Mouse (Mus musculus) thymus, postnatal 4 days (tissue): ENCODE measurements around the gene Dnaja2.

Experiments
- DNase-seq: peaks from one replicate; pipeline ENCODE4 v3.0.0; 2021

The Dnaja2 gene

DNA sequence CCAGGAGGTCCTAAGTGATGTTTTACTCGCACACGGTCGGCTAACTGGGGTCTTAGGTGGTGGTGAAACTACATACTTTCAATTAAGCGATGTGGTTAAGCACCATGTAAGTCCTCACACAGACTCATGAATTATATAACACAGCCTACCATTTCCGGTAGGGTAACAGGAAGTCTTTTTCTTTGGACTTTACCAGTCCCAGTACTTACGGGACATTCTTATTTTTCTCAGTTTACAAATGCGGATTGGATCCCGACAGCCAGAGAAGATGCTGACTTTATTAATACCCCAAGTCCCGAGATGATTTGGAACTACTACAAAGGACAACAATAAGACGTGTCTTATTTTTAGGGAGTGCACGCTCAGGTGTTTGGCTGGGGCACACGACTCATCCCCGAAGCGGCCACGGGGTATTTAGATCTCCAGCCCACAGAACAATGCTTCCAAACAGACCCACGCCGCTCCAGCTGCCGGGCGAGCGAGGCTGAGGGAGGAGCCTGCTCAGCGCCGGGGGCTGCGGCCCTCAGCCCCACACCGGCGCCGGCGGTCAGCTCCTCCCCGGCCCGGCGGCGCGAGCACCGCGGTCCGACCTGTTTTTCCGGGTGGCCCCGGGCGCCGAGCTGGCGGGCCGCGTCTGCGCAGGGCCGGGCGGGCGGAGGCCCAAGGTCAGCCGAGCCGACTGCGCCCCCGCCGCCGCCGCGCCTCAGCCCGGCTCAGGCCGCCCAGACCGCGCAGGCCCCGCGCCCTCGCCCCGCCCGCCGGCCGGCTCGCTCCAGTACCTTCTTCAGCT, 558 bp downstream of the Dnaja2 start:
- peak; percentile 18 for DNase-seq

DNA sequence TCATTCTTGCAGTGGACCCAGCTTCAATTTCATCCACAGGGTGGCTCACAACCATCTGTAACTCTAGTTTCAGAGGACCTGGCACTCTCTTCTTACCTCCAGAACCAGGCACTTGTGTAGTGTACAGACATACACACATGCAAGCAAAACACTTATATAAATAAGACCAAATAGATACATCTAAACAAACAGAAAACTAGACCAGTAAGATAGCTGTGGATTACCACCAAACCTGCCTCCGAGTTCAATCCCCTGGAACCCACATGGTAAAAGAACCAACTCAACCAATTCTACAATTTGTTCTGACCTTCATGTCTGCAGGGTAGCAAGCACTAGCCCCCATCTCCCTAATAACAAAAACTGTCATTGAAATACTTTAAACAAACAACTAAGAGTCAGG, 3.2 kb downstream of the Dnaja2 start:
- no peak for DNase-seq

DNA sequence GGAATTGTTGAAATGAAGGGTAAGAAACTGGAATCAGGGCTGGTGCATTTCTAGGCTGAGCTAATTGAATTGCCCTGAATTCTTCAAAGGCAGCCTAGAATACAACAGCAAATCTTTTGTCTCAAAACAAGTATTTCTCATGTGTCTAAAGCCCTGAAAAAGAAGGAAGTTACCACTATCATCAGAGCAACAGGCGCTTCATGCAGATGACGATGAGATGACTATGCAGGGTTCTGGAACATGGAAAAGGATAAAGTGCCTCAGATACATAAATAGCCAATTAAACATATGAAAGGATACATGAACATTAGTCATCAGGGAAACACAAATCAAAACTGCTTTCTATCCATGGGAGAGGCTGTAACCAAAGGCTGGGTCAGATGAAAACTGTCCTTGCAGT, 18.8 kb downstream of the Dnaja2 start:
- DNase-seq, result no peak

DNA sequence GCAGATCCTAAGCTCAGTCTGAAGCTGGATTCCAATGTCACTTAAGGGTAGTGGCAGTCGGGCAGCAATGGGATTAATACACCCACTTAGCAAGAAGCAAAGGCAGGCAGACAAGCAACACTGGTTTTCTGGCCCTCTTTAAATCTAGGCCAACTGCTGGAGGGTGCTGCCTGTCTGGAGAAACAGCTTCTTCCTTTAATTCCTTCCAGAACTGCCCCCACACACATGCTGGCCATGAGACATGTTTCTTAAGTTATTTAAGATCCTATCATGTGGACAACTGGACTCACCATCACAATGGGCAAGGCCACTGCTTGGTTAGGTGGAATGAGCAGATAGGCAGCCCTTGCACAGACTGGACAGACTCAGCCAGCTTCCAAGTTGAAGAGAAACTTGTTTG, 21.0 kb downstream of the Dnaja2 start:
- DNase-seq, result no peak

DNA sequence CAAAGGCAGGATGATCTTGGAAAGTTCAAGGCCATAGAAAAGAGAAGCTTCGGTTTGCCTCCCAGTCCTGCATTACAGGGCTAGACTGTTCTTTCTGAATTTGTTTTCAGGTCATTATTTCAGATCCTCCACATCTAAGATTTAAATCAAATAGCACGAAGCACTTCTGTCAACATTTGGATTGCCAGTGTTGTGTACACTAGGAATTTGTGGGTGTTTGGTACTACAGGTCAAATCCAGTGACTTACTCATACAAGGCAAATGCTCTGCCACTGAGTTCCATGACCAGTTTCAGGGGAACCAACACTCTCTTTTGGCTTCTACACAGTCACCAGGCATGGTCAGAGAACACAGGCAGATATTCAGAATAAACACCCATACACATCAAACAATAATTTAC, 21.7 kb downstream of the Dnaja2 start:
- DNase-seq, result no peak

DNA sequence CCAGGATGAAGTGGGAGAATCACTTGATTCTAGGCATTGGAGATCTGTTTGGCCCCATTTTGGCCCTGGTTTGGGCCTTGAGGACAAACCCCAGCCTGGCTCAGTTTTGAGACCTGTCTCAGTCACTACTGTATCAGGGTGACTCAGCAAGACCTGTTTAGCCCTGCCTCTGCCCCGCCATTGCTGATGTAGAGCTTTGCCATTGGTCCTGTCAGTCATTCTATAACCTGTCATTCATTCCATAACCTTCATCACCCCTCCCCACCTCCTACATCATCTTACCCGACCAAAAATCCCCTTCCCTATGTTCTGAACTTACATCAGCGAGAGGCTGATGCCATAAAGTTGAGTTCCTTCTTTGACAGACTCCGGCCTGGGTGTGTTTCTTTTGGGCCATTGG, 22.3 kb downstream of the Dnaja2 start:
- DNase-seq, result no peak

DNA sequence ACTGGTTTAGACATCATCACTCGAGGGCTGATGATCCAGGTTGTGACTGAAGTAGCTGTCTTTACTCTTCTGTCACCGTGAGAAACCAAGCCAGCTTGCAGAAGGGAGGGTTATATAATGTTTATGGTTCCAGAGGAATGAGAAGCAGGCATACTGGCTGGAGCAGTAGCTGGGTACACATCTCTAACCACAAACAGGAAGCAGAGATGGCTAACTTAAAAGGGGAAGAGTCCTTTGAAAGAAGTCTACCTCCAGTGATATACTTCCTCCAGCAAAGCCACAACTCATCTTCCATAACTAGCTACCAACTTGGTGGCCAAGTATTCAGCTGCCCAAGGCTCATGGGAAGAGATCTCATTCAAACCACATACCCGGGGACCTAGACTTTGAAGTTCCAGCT, 23.7 kb downstream of the Dnaja2 start:
- DNase-seq, result no peak

DNA sequence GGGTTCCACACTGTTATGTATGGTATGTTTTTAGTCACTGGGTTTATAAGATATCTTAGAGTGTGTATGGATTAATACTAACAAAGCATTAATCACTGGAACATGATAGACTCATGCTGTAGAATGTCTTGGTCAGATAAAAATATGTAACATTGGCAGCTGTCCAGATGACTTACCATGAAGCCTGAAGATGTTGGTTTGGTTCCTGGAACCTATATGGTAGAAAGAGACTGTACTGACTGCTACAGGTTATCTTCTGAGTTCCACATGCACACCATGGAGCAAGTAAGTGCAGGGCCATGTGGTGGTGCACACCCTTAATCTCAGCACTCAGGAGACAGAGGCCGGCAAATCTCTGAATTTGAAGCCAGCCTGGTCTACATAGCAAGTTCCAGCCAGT, 24.4 kb downstream of the Dnaja2 start:
- DNase-seq, result no peak

DNA sequence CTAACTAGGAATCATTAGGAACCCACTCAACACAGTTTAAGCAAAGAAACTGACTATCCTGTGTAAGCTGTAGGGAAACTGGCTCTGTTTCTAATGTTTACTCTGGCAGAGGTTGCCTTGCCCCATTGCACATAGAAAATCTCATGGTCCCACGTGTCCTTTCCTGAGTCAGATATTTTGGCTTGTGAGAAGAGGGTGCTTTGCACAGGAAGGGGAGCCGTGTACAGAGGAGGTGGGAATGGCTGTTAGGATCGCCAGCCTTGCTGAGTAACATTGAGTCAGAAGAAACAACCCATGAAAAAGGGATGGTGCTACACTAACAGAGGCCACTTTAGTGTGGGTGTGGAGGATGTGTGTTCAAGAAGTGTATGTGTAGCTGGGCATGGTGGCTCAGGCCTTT, 26.2 kb downstream of the Dnaja2 start:
- no peak for DNase-seq

DNA sequence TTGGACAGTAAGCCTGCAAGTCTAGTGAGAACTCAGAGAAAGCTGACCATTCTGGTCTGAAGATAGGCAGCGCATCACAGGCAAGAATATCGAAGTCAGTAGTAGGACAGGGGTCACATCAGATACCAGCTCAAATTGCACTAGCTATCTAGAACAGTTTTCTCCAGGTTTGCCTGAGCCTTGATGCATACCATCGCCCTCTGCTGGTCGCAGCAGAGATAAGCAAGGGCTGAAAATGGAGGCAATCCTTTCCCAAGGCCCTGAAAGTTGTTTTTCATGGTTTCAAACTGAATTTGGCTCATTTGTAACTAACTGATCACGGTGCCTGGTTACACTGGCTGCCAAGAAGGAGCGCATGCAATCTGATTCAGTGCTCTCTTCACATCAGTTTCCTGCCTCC, 29.0 kb downstream of the Dnaja2 start:
- DNase-seq, result peak; percentile 76

DNA sequence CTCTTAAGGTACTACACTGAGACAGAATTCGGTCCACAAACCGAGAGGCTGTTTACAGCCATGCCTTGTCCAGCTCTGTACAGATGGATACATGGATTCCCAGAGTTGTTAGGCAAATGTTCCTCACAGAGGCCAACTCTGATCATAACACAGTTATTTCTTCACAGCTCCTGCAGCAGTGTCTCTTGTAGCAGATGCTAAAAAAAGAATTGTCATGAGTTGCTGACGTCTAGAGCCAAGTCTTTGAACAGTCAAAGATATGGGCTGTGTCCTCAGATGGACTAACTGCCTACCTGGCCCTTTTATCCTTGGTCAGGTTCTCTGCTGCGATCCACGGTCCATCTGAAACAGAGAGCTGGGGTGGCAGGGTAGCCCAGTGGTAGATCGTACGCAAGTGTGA, 31.1 kb downstream of the Dnaja2 start:
- DNase-seq, result no peak

DNA sequence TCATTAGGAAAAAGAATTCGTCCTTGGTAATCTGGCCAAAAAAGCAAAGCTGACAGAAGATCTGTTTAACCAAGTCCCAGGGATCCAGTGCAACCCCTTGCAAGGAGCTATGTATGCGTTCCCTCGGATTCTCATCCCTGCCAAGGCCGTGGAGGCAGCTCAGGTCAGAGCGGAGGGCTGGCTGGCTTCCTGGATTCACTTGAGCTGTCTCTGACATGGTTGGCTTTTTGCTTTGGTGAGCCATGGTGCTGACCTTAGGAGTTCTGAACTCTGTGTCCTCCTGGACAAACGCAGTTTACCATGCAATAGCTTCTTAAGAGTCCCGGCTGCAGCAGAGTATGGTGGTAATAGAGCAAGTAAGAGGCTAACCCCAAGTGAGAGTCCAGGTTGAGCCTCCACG, 33.8 kb downstream of the Dnaja2 start:
- DNase-seq, result no peak

DNA sequence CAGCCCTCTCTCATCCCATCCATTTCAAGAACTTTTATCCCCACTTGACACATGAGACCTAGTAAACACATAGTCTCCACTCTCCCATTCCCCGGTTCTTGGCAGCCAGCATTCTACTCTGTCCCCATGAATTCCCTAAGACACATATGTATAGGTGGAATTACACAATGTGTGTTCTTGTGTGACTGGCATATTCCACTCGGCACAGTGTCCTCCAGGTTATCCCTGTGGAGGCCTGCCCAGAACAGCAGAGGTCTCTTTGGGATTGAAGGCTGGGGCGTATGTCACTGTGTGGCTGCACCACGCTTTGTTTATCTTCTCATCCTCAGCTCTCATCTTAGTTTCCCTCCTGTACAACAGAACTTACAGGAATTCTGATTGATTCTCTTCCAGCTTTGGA, 34.6 kb downstream of the Dnaja2 start:
- no peak for DNase-seq

DNA sequence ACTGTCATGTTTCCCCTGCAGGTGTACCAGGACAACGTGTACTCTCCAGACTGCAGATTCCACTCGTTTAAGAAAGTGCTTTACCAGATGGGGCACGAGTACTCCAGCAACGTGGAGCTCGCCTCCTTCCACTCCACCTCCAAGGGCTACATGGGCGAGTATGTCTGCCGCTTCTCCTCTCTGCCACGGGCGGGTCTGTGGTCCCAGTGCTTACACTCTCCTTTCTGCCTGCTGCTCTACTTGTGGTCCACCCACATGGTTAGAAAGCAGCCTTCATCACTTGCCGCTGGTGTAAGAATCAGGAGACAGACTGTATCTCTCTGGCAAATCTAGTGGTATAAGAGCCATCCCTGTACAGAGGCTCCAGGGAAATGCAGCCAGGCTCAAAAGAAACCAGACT, 37.2 kb downstream of the Dnaja2 start:
- no peak for DNase-seq

DNA sequence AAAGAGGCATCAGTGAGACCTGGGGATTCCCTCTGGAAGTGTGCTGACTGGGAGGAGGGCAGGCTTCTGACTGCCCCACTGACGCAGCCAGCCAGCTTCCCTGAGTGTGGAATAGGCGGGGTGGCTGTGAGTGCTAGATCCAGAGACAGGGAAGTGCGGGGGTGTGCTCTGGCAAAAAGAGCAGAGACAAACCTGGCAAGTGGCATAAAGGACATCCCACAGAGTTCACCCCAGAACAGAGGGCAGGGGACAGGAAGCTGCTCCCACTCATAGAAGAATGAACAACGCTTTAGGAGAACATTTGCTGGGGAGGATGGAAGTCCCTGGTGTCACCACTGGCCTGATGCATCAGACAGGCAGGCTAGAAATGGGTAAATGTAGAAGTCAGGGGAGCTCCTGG, 37.8 kb downstream of the Dnaja2 start:
- DNase-seq, result no peak

DNA sequence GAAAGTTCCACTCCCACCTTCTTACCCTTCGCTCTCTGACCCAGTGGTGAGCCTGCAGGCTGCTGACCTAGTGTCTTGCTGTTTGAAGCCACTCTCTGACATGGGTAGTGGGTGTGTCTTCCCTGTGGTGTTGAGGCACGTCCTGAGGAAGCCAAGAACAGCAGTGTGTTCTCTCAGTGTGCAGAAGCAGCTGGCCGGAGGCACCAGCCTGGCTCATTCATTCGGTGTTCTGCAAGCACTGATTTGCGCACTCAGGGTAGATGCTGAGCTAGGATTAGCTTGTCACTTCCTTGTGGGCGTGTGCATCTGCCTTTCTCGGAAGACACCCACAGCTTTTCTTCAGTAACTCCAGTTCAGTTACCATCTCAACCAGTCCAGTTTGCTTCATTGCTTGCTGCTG, 39.8 kb downstream of the Dnaja2 start:
- no peak for DNase-seq

DNA sequence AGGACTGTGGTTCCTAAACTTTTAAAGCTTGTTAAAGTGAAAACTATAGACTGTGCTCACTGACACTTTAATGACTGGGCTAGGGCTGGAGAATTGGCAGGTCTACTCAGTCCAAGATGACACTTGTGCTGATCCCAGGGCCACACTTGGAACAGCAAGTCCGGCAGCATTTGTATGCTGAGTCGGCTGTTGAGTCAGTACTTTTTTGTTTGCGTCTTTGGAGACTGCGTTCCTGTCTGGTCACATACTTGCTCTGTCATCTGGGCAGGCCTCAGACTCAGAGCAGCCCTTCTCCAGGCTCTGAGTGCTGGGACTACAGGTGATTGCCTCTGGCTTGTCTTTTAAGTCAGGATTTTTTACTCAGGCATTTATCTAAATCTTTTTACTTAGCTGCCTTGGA, 41.9 kb downstream of the Dnaja2 start:
- DNase-seq, result no peak

DNA sequence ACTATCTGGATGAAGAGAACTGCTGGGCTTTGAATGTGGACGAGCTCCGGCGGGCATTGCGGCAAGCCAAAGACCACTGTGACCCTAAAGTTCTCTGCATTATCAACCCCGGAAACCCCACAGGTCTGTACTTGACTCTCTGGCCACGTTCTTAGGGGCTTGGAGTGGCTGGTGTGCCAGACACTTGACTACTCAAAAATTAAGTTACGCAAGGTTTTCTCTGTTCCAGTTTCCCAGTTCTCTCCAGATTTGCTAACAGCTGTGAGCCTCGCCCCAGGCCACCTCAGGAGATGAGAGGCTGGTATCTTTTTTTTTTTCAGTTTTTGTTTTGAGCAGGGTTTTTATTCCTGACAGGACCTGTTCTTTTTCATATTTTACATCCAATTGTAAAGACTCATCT, 42.9 kb downstream of the Dnaja2 start:
- no peak for DNase-seq

DNA sequence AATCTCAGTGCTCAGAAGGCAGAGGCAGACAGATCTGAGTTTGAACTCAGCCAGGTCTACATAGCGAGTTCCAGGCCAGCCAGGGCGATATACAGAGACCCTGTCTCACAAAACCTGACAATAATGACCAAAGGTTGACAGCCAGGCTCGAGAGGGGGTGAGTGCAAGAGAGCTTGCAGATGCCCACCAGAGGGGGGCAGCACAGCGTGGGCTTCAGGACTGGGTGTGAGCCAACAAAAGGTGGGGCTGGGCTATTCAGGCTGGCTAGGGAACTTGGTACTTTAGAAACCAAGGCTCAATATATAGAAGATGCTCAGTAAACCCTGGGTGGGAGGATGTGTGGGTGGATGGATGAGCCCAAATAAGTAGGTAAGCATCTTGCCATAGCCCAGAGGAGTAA, 46.5 kb downstream of the Dnaja2 start:
- DNase-seq, result peak; percentile 21

DNA sequence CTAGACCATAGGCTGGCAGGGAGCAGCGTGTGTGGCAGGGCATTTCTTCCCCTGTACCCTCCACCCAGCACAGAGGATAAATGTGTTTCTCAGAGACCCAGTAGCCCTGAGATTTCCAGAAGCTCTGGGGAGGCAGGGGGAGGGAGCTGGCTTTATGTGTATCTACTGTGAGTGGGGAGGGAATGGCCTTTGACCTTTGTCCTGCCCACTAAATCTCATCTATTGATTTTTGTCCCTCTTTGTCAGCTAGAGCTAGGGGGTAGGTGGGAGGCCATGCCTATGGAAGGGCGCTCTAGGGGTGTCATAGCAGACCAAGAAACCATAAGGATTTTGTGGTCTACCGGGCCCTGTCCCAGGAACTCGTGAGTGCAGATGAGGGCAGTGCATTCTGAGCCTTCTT, 48.5 kb downstream of the Dnaja2 start:
- DNase-seq, result no peak

DNA sequence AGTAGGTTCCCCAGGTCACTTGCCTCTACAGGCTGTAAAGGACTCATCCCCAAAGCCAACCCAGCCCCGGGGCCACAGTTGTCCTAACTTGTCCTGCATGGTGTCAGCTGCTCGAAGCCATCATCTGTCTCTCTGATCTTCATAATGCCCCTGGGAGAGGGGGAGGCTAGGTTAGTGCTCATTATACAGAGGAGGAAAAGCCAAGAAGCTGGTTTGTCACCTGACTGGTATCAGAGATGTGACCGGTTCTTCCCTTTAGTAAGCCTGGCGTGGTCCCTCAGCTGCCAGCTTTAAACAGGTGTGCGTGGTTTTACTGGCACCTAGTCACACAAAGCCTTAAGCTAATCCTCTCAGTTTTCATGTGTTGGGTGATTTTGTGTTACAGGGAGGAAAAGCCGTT, 50.4 kb downstream of the Dnaja2 start:
- DNase-seq, result no peak

DNA sequence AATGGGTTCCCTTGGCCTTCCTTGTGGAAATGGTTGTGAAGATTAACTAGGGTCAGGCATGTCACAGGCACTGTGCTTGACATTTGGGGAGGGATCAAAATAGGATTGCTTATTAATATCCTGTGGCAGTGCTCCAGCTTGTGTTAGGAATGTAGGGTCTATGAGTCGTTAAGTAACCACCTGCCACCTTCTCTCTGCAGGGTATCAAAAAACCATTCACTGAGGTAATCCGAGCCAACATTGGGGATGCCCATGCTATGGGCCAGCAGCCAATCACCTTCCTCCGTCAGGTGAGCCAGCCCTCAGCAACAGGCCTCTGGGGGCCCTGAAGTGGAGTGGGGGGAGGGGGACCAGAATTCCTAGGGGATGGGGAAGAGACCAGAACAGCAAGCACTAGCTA, 52.1 kb downstream of the Dnaja2 start:
- no peak for DNase-seq

DNA sequence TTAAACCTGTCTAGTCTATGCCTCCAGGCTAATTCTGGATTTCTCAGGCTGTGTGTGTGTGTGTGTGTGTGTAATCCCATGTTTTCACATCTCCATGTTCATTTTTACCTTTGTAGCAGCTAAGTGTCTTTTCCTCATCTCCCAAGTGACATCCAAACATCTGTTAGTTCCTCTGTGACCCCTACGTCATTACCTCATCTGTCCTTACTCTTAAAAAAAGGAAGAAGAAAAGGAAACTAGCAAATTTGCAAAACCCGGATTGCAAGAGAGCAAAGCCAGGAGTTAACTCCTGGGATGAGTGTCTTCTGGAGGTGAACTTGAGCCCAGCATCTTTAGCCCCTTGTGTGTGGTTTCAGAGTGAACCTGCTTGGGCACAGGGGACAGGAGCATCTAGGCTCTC, 52.8 kb downstream of the Dnaja2 start:
- no peak for DNase-seq

DNA sequence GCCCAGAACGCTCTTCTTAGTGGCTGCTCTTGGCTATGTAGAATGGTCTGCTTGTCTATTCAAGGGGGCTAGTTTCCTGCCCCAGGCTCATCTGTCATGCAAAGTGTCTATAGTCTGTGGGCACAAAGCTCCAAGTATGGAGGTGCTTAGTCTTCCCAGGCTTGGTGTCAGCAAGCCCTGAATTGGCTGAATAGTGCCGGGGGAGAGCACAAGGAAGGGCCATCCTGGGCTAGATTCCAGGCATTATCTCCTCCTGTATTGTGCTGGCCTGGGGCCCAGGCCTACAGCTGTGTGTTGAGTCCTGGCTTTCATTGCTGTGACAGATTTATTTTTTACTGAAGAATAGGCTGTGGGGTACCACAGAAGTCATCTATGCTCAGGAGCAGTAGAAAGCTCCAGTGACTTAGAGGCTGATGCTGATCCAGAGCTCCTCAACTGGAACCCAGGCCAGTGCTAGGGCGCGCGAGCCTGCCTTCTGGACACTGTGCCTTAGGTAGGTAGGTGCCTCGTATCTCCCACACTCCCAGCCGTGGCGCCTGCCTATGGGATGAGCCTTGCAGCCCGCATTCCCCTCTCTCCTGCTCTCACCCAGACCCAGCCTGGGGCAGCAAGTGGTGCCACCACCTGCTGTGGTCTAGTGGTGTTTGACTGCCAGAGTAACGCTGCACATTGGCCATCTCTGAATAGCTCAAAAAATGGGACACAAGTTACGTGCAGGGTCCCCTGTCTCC, 54.0 kb downstream of the Dnaja2 start:
- DNase-seq, result no peak

DNA sequence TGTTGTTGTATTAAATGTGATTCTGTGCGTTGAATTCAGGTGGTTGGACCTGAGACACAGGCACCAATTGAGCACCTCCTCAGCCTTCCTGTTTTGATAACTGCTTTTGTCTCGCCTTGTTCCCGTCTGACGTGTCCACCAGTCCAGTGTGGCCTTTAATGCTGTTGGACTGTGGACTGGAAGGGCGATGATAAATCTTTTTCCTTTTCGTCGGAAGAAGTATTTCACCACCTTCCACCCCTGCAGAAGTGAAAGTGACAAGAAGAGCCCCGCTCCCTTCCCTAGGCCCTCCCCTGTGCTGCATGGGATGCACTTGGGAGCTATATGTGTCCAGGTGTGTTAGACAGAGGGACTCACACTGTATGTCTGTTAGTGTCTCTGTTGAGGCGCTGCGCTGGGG, 54.7 kb downstream of the Dnaja2 start:
- DNase-seq, result no peak
